Mouse (Mus musculus) R1 (cell line): Measurements from ENCODE around the gene Adamts6.

Experiments used
- DNase-seq: peaks from one replicate; pipeline ENCODE4 v3.0.0-alpha.2; 2018; ENCODE audit warnings: low read depth, low spot score

The Adamts6 gene

GRCm38 (mm10) chr13:104287366-104288225, at the start of gene Adamts6:
Gene Adamts6 (plus strand): TSS chr13:104287835.
- DNase-seq: no peak

GRCm38 (mm10) chr13:104258997-104259396, 28.6 kb upstream of the Adamts6 start:
- DNase-seq: no peak

GRCm38 (mm10) chr13:104285031-104285431, 2.6 kb upstream of the Adamts6 start:
- DNase-seq: peak; percentile 5

GRCm38 (mm10) chr13:104285737-104286311, 1.8 kb upstream of the Adamts6 start:
- DNase-seq: peak; percentile 26

GRCm38 (mm10) chr13:104286336-104286735, 1.3 kb upstream of the Adamts6 start:
- DNase-seq: no peak

GRCm38 (mm10) chr13:104286897-104287309, 732 bp upstream of the Adamts6 start:
- peak; percentile 79 for DNase-seq

GRCm38 (mm10) chr13:104288226-104288859, 708 bp downstream of the Adamts6 start:
- no peak for DNase-seq

- DNase-seq: no peak
These were observed 1.5 kb downstream of the Adamts6 start for GRCm38 (mm10) chr13:104289176-104289575.

- DNase-seq: no peak
These were observed 7.8 kb downstream of the Adamts6 start for GRCm38 (mm10) chr13:104295472-104295871.

- no peak for DNase-seq
These were observed 41.7 kb downstream of the Adamts6 start for GRCm38 (mm10) chr13:104329336-104329735.

- no peak for DNase-seq
These were observed 42.1 kb downstream of the Adamts6 start for GRCm38 (mm10) chr13:104329742-104330141.

- DNase-seq: no peak
These were observed 65.0 kb downstream of the Adamts6 start for GRCm38 (mm10) chr13:104352590-104352989.

GRCm38 (mm10) chr13:104393427-104394356, 106.1 kb downstream of the Adamts6 start:
- DNase-seq: no peak

- no peak for DNase-seq
These were observed 110.2 kb downstream of the Adamts6 start for GRCm38 (mm10) chr13:104397814-104398213.

- no peak for DNase-seq
These were observed 145.1 kb downstream of the Adamts6 start for GRCm38 (mm10) chr13:104432734-104433133.

- no peak for DNase-seq
These were observed 154.9 kb downstream of the Adamts6 start for GRCm38 (mm10) chr13:104442559-104442958.

GRCm38 (mm10) chr13:104445437-104445836, 157.8 kb downstream of the Adamts6 start:
- DNase-seq: peak; percentile 21

GRCm38 (mm10) chr13:104446974-104447373, 159.3 kb downstream of the Adamts6 start:
- no peak for DNase-seq

- no peak for DNase-seq
These were observed 159.8 kb downstream of the Adamts6 start for GRCm38 (mm10) chr13:104447470-104447869.

- no peak for DNase-seq
These were observed 160.7 kb downstream of the Adamts6 start for GRCm38 (mm10) chr13:104448349-104448748.

- DNase-seq: no peak
These were observed 165.8 kb downstream of the Adamts6 start for GRCm38 (mm10) chr13:104453271-104453974.
